Mouse (Mus musculus) lung, postnatal 0 days (tissue): ENCODE data around the gene Apoc4.

ENCODE experiments used
- CTCF ChIP-seq: IDR thresholded peaks from 2 replicates; pipeline ENCODE4 v1.5.1; 2016; ENCODE audit warnings: antibody characterized with exemption, mild to moderate bottlenecking
- EP300 ChIP-seq: IDR thresholded peaks from 2 replicates; pipeline ENCODE4 v1.6.1; 2016; ENCODE audit warnings: antibody characterized with exemption, mild to moderate bottlenecking, control low read depth

DNA sequence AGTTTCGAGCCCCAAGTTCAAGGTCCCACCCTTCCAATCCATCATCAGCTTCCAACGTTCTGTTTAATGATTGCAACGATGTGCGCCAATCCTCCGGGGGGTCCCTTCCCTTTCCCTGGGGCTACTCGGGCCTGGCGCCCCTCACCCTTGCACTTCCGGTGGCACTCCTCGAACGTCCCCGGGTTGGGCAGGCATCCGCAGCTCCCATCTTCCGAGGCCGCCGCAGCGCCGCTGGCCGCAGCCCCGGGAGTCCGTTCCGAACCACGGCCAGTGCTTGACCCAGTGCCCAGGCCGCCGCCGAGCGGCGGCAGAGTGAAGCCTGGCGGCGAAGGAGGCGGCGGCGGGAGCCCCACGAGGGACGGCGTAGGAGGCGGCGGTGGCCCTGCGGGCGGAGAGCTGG is 33.6 kb upstream of the Apoc4 start:
- no peak for TF ChIP-seq EP300
- TF ChIP-seq CTCF, result no peak
